Mouse (Mus musculus): ENCODE data around the gene Serpinh1. TPM values are rescaled to one million over a fixed set of nuclear protein-coding genes. Genes with fewer than 3 reads are reported as not detected.

The Serpinh1 gene
- total RNA-seq (2014; rRNA removed) (214 and 215 TPM in 2 replicates), polyA plus RNA-seq (2015; fragmentation: Nextera tagmentation; extraction: Ambion mirVana) (161 TPM in 2 replicates)

DNA sequence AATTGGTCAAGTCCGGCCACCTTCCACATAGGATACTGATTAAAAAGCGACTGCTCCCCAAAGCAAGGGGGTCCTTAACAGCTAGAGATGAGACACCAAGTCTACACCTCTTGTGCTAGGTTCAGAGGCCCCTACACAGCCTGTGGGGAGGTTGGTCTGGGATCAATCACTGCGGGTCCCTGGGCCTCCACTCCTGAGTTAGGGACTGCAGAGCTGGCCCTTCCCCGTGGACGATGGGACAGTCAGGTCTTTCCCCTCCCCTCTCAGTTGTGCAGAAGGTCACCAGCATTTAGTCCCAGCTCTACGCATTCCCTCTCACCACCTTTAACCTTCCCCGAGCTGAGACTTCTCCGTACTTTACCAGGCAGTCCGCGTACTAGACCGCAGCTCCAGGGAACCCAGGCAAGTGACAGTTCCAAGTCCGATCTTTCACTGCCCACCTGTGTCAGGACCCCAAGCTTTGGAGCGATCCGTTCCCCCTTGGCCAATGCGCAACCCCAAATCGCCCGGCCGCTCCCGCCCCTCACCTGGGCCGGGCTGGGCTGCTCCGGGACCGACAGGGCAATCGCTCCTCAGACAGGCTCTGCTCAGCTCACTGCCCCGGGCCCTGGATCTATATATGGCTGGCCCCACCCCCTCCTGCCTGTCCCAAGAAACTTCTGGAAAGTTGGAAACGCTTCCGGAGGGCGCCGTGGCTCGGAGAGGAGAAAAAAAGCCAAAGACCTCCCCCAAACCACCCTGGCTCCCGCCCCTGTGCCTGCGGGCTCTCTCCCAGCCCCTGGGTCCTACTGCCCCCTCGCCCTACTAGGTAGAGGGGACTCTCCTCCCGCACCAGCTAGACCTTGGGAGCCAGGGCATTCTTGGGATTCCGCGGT, at the start of gene Serpinh1:
Gene Serpinh1, minus strand, starts transcription at position 714 of the 875 bp plus-strand sequence.
- H3K9me3 ChIP-seq (ENCODE audit: low read length), result no peaks in the 10 kb centered on the region
- H3K4me2 ChIP-seq (ENCODE audit: low read depth, low read length), result peak within 1 kb of the TSS; percentile 63
- peak within 1 kb of the TSS; percentile 41 for H3K4me3 ChIP-seq (ENCODE audit: low read length)
- WGBS, result 8% methylated on average over 35 of the region's 35 CpGs
- H3K27ac ChIP-seq, result peak within 1 kb of the TSS; percentile 77
- DNase-seq (ENCODE audit: low spot score), result peak; percentile 78
- peak; percentile 75 for ATAC-seq
- H3K9ac ChIP-seq (replicated peaks; ENCODE audit: low read length), result peak within 1 kb of the TSS; percentile 58
- H3K4me1 ChIP-seq (ENCODE audit: insufficient read depth, low read length), result peaks cover 47% of the 10 kb centered on the region
- H3K27me3 ChIP-seq (ENCODE audit: insufficient read depth, low read length), result no peaks in the 10 kb centered on the region
- H3K36me3 ChIP-seq (ENCODE audit: insufficient read depth, low read length), result no peaks in the 10 kb centered on the region
- no peak for TF ChIP-seq CTCF (IDR thresholded peaks at IDR 0.05; ENCODE audit: low read depth)

DNA sequence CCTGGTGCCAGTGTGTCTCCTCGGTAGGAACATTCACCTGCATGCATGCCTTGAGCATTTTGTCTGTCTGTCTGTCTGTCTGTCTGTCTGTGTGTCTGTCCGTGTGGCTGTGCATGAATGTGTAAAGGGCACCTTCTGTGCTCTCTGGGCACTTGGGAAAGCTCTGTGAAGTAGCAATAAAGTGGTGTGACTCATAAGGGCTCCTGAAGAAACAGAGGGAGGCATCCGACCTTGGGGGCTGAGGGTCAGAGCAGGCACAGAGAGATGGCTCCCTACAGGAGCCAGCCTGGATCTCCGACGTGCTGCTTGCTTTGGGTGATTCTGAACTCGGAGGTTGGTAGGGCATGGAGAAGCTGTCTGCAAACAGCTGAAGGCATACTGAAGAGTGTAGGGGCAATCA, 49.4 kb upstream of the Serpinh1 start:
- Histone ChIP-seq H3K4me1 (ENCODE audit: insufficient read depth, low read length) (no peaks in the 10 kb centered on the region), H3K9ac (replicated peaks; ENCODE audit: low read length) (no peak overlapping the region), H3K4me3 (ENCODE audit: low read length) (no peak overlapping the region), H3K27ac (no peak overlapping the region), H3K27me3 (ENCODE audit: insufficient read depth, low read length) (no peaks in the 10 kb centered on the region), H3K4me2 (ENCODE audit: low read depth, low read length) (no peak overlapping the region), H3K9me3 (ENCODE audit: low read length) (no peaks in the 10 kb centered on the region), H3K36me3 (ENCODE audit: insufficient read depth, low read length) (0 out of 2 replicates have a peak, but pooled peaks cover 7% of the 10 kb centered on the region)
- WGBS, result 77% methylated on average over 6 of the region's 6 CpGs
- no peak for TF ChIP-seq CTCF (IDR thresholded peaks at IDR 0.05; ENCODE audit: low read depth)
- ATAC-seq (no peak), DNase-seq (ENCODE audit: low spot score) (no peak)

DNA sequence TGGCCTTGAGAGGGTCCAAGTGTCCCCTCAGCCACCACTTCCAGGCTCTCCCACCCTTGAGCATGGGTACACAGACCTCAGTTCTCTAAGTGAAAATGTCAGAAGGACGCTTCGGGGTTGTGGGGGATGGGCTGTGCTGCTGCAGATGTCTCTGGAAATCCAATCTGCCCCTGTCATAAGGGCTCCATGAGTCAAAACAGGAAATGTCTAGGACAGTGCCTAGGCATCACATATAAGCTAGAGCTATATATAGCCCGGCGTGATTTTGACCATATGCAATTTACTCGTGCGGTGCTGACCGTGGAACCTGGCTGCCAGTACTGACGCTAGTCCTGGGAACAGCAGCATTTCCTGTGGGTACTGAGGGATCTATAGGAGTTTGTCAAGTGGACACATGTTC, 48.3 kb upstream of the Serpinh1 start:
- Histone ChIP-seq H3K4me3 (ENCODE audit: low read length) (no peak overlapping the region), H3K36me3 (ENCODE audit: insufficient read depth, low read length) (0 out of 2 replicates have a peak, but pooled peaks cover 7% of the 10 kb centered on the region), H3K9ac (replicated peaks; ENCODE audit: low read length) (no peak overlapping the region), H3K27ac (no peak overlapping the region), H3K9me3 (ENCODE audit: low read length) (no peaks in the 10 kb centered on the region), H3K4me2 (ENCODE audit: low read depth, low read length) (no peak overlapping the region), H3K4me1 (ENCODE audit: insufficient read depth, low read length) (no peaks in the 10 kb centered on the region), H3K27me3 (ENCODE audit: insufficient read depth, low read length) (no peaks in the 10 kb centered on the region)
- ATAC-seq (no peak), DNase-seq (ENCODE audit: low spot score) (no peak)
- TF ChIP-seq CTCF (IDR thresholded peaks at IDR 0.05; ENCODE audit: low read depth), result no peak
- 84% methylated on average over 8 of the region's 8 CpGs for WGBS

DNA sequence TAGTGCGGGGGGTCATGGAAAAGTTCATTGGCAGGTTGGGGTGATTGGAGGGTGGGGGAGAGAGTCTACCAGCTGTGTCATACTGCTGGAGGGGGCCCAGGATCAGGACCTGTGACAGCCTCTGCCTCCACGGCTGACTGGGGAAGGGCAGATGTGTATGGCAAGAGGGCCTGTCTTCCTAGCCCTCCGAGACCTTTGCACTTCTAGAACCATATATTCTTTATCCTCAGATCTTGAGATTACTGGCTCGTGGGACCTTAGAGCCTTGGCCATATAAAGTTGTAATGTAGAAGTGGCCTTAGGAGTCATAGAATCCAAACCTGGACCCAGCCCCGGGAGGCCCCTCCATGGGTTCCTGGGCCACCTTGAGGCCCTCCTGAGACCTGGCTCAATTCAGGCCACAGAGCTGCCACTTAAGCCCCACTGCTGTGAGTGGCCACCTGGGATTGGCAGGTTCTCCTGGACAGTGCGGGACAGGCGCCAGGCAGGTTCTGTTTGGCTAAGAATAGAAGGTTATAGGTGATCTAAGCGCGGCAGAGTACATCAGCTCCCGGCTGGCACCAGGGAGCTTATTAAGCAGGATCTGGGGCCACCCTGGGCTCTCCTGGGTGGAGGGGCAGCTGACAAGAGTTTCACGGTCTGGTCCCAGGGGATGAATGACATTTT, 44.1 kb upstream of the Serpinh1 start:
- DNase-seq (ENCODE audit: low spot score), result no peak
- no peak overlapping the region for H3K4me3 ChIP-seq (ENCODE audit: low read length)
- H3K36me3 ChIP-seq (ENCODE audit: insufficient read depth, low read length), result 0 out of 2 replicates have a peak, but pooled peaks cover 7% of the 10 kb centered on the region
- H3K27me3 ChIP-seq (ENCODE audit: insufficient read depth, low read length), result no peaks in the 10 kb centered on the region
- H3K4me2 ChIP-seq (ENCODE audit: low read depth, low read length), result no peak overlapping the region
- 72% methylated on average over 11 of the region's 11 CpGs for WGBS
- TF ChIP-seq CTCF (IDR thresholded peaks at IDR 0.05; ENCODE audit: low read depth), result no peak
- H3K9ac ChIP-seq (replicated peaks; ENCODE audit: low read length), result no peak overlapping the region
- no peak overlapping the region for H3K27ac ChIP-seq
- ATAC-seq, result no peak
- no peaks in the 10 kb centered on the region for H3K4me1 ChIP-seq (ENCODE audit: insufficient read depth, low read length)
- H3K9me3 ChIP-seq (ENCODE audit: low read length), result no peaks in the 10 kb centered on the region

DNA sequence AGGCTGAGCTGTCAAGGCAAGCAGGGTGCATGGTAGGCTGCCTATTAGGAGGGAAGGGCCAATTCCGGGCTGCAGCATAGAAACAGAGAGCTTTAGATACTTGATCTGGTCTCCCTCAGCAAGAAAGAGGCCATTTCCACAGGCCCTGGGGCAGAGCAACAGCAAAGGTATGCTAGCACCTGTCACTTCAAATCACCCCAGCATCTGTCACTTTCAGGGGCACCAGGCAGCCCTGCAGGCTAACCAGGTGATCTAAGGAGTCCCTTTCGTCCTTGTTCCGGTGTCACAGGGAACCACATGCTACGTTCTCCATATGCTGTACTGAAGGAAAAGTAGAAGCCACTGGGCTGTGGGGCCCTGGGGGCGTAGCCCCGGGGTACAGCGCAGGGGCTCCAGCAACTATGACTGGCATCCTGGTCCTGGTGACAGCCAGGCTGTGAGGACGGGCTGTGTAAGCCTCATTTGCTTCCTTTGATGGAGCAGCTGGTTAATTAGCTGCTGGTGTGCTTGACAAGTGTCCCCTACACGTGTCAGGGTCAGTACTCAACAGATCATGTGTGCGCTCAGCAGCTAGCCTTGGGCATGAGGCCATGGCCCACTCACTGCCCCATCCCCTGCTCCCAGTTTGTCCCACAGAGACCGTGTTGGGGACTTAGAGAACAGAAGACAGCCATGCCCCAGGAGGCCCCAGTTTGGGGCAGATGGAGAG, 43.0 kb upstream of the Serpinh1 start:
- no peak overlapping the region for H3K9ac ChIP-seq (replicated peaks; ENCODE audit: low read length)
- 57% methylated on average over 11 of the region's 11 CpGs for WGBS
- peak; percentile 76 for ATAC-seq

DNA sequence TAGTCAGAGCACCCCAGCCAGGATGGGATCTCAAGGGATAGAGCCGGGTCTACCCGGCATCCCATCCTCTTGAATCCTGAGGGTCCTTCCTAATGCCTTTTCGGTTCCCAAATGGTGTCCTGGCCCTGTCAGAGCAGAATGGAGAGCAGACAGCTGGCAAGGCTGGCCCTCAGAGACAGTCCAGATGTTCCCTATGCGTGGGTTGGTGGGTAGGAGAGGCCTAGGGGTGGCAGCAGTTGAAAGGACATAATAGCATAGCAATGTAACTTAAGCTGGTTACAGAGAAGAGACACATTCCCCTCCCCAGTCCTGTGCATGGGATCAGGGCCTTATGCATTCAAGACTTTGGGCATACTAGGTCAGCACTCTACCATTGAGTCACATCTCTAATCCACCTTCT, 42.3 kb upstream of the Serpinh1 start:
- Histone ChIP-seq H3K9me3 (ENCODE audit: low read length) (no peaks in the 10 kb centered on the region), H3K4me2 (ENCODE audit: low read depth, low read length) (no peak overlapping the region), H3K36me3 (ENCODE audit: insufficient read depth, low read length) (0 out of 2 replicates have a peak, but pooled peaks cover 7% of the 10 kb centered on the region), H3K4me3 (ENCODE audit: low read length) (no peak overlapping the region), H3K9ac (replicated peaks; ENCODE audit: low read length) (0 out of 2 replicates have a peak overlapping the region, but pooled peaks have one; percentile 13), H3K4me1 (ENCODE audit: insufficient read depth, low read length) (no peaks in the 10 kb centered on the region), H3K27ac (no peak overlapping the region), H3K27me3 (ENCODE audit: insufficient read depth, low read length) (no peaks in the 10 kb centered on the region)
- ATAC-seq (no peak), DNase-seq (ENCODE audit: low spot score) (no peak)
- TF ChIP-seq CTCF (IDR thresholded peaks at IDR 0.05; ENCODE audit: low read depth), result no peak
- 69% methylated on average over 4 of the region's 4 CpGs for WGBS

More for the DNA sequence above, 43.0 kb upstream of the Serpinh1 start:
- peak; percentile 62 for DNase-seq (ENCODE audit: low spot score)
- H3K4me2 ChIP-seq (ENCODE audit: low read depth, low read length), result no peak overlapping the region
- H3K4me1 ChIP-seq (ENCODE audit: insufficient read depth, low read length), result no peaks in the 10 kb centered on the region
- no peak overlapping the region for H3K4me3 ChIP-seq (ENCODE audit: low read length)
- 0 out of 2 replicates have a peak, but pooled peaks cover 7% of the 10 kb centered on the region for H3K36me3 ChIP-seq (ENCODE audit: insufficient read depth, low read length)
- no peak for TF ChIP-seq CTCF (IDR thresholded peaks at IDR 0.05; ENCODE audit: low read depth)
- no peaks in the 10 kb centered on the region for H3K9me3 ChIP-seq (ENCODE audit: low read length)
- H3K27me3 ChIP-seq (ENCODE audit: insufficient read depth, low read length), result no peaks in the 10 kb centered on the region
- H3K27ac ChIP-seq, result no peak overlapping the region
